Mouse (Mus musculus) liver, adult (tissue): Measurements from ENCODE around the gene Cald1.

Source experiments
- GATA4 ChIP-seq: IDR thresholded peaks from 2 replicates; pipeline ENCODE4 v1.6.1; 2014; ENCODE audit warnings: mild to moderate bottlenecking, low read length; ENCODE audit not compliant: insufficient replicate concordance

The Cald1 gene

GRCm38 (mm10) chr6:34716206-34716887 is 118.0 kb downstream of the Cald1 start:
- TF ChIP-seq GATA4: no peak

- TF ChIP-seq GATA4: no peak
These were observed 118.8 kb downstream of the Cald1 start for GRCm38 (mm10) chr6:34716888-34717635.

GRCm38 (mm10) chr6:34717651-34718050 is 119.4 kb downstream of the Cald1 start:
- no peak for TF ChIP-seq GATA4

- no peak for TF ChIP-seq GATA4
These were observed 120.9 kb downstream of the Cald1 start for GRCm38 (mm10) chr6:34719141-34719680.

GRCm38 (mm10) chr6:34720447-34720846 is 122.1 kb downstream of the Cald1 start:
- TF ChIP-seq GATA4: no peak

GRCm38 (mm10) chr6:34721740-34722139 is 123.4 kb downstream of the Cald1 start:
- TF ChIP-seq GATA4: no peak

- no peak for TF ChIP-seq GATA4
These were observed 124.4 kb downstream of the Cald1 start for GRCm38 (mm10) chr6:34722660-34723059.

- TF ChIP-seq GATA4: no peak
These were observed 125.1 kb downstream of the Cald1 start for GRCm38 (mm10) chr6:34723250-34723904.

GRCm38 (mm10) chr6:34725660-34726059 is 127.4 kb downstream of the Cald1 start:
- TF ChIP-seq GATA4: no peak

- no peak for TF ChIP-seq GATA4
These were observed 127.8 kb downstream of the Cald1 start for GRCm38 (mm10) chr6:34726104-34726503.

GRCm38 (mm10) chr6:34727316-34727983 is 129.2 kb downstream of the Cald1 start:
- peak; percentile 56; the same call in 1 of the 2 replicates for TF ChIP-seq GATA4

GRCm38 (mm10) chr6:34729449-34730151 is 131.3 kb downstream of the Cald1 start:
- TF ChIP-seq GATA4: no peak

- TF ChIP-seq GATA4: no peak
These were observed 132.7 kb downstream of the Cald1 start for GRCm38 (mm10) chr6:34731007-34731406.

- TF ChIP-seq GATA4: no peak
These were observed 133.2 kb downstream of the Cald1 start for GRCm38 (mm10) chr6:34731529-34731928.
